Mouse (Mus musculus): Measurements from ENCODE around the gene C8g.

C8g gene

GRCm38 (mm10) chr2:25500576-25501405, 728 bp downstream of the C8g start, which contains the start of gene Fbxw5:
TSS of gene Fbxw5 (plus strand) at chr2:25500750.
- peak; percentile 79 for DNase-seq (ENCODE audit: low spot score)

GRCm38 (mm10) chr2:25500071-25500575, 1.4 kb downstream of the C8g start:
- DNase-seq (ENCODE audit: low spot score) = no peak

DNA sequence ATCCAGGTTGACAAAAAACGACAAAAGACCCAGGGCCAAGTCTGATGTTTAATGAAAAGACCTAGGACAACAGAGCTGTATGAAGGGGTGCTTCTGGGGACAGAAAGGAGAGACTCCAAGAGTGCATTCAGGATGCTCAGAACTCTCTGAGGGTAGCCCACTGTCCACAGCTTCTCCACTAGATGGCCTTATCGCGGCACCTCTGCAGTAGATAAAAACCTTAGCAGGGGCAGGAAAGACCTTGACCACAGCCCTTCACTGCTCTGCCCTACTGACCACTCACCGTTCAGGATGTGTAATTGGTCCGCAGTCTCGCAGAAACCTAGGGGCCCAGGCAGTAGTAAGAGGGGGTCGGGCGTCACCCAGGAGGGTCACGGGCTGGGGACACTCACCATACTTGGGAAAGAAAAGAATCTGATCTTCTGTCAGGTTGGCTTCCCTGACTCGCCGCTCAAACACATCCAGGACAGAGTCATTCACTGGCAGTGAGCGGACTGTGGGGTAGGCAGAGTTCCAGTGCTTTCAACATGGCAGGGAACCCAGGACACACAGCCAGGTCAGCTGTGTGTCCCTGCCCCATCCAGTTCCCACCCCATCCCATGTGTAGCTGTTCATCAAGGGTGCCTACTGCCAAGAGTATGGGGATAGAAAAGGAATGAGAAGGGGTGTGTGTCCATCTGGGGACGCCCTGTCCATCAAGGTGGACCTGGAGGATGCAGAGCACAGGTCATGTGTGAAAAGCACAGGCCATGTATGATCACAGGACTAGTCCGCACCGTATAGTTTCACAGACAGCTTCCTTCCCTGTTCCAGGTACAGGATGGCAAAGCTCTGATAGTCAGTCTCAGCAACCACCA, 2.7 kb downstream of the C8g start:
- no peak for DNase-seq (ENCODE audit: low spot score)

DNA sequence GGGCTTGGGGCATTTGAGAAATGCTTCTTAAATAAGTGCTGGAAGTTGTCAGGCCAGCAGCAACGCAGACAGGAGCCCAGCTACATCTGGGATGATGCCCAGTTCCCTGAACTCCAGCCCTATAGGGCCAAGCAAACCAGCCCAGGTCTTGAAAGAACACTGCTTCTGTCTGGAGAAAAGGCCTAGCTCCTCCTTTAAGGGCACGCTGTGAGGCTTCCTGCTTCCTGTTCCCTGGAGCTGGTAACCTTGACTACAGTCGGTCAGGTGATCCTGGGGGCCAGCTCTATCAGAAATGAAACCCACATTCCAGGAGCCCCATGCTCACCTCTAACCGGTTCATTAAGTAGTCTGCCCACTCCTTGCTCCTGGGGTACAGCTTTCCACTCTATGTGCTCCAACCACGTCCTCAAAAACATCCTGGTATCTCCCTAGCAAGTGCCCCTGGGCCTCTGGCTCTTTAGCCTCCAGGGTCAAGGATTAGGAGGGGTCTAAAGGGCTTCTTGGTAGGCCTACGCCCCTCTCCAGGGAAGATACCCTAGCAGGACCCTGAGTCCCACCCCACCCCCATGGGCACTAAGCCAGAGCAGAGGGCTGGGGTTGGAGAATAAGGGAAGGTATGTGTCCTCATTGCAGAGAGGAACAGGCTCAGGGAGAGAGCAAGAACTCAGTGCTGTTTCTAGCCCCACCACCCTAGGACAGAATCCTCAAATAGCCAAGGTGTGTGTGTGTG, 3.5 kb downstream of the C8g start:
- DNase-seq (ENCODE audit: low spot score) = no peak

- DNase-seq (ENCODE audit: low spot score) = no peak
These were observed 5.1 kb downstream of the C8g start for GRCm38 (mm10) chr2:25496462-25496861.

- no peak for DNase-seq (ENCODE audit: low spot score)
These were observed 8.0 kb downstream of the C8g start, which contains the start of gene Lcn12 for GRCm38 (mm10) chr2:25493476-25493961. TSS of gene Lcn12 (minus strand) at chr2:25493911.

DNA sequence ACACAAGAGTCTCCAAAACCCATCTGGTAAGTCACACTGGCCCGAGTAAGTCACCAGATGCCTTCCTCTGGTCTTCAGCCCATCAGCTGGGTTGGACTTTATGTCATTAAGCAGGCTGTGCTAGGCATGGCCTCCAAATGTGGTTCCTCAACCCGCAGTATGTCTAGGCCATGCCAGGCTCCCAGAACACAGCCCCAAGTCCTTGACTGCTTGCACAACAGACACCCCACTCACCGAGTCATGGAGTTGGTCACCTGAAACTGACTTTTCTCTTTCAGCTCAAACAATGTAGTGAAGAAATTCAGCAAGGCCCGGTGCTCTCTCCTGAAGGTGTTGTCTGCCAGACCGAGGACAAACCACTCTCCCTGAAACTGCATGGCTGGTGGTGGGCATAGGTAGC, 8.5 kb downstream of the C8g start:
- DNase-seq (ENCODE audit: low spot score) = no peak

DNA sequence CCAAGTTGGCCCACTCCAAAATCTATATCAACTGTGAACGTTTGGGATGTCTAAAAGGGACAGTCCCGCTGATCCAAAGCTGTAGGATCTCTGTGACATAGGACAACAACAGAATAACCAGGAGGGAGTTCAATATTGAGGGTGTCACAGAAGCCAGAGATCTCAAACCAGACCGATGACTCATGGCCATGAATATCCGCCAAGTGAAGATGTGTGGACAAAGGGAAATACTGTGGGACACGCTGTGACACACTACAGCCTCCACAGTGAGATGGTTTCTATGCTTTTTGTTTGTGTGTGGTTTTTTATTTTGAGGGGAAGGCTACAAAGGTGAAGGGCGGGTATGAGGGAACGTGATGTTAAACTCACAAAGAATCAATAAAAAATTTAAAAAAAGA, 12.8 kb downstream of the C8g start:
- no peak for DNase-seq (ENCODE audit: low spot score)

- no peak for DNase-seq (ENCODE audit: low spot score)
These were observed 13.4 kb downstream of the C8g start for GRCm38 (mm10) chr2:25487965-25488670.

- no peak for DNase-seq (ENCODE audit: low spot score)
These were observed 16.4 kb downstream of the C8g start for GRCm38 (mm10) chr2:25484901-25485647.

DNA sequence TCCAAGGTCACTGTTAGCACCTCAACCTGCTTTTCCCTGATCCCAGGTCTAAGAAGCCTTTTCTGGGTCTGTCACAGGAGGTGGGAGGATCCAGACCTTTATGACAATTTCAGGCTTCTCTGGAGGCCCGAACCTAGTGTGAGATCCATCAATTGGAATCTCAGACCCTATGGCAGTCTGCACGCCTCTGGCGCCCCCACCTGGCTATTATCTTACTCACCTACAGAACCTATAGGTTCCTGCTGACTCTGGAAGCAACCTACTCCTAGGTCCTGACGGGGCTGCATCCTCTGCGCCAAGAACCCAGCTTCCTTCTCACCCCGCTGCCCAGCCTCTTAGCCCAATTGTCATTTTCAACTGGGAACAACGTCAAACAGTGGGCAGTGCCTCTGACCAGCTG, 18.6 kb downstream of the C8g start:
- no peak for DNase-seq (ENCODE audit: low spot score)

GRCm38 (mm10) chr2:25480541-25480940, 21.0 kb downstream of the C8g start:
- no peak for DNase-seq (ENCODE audit: low spot score)

- no peak for DNase-seq (ENCODE audit: low spot score)
These were observed 21.8 kb downstream of the C8g start for GRCm38 (mm10) chr2:25479551-25480311.

DNA sequence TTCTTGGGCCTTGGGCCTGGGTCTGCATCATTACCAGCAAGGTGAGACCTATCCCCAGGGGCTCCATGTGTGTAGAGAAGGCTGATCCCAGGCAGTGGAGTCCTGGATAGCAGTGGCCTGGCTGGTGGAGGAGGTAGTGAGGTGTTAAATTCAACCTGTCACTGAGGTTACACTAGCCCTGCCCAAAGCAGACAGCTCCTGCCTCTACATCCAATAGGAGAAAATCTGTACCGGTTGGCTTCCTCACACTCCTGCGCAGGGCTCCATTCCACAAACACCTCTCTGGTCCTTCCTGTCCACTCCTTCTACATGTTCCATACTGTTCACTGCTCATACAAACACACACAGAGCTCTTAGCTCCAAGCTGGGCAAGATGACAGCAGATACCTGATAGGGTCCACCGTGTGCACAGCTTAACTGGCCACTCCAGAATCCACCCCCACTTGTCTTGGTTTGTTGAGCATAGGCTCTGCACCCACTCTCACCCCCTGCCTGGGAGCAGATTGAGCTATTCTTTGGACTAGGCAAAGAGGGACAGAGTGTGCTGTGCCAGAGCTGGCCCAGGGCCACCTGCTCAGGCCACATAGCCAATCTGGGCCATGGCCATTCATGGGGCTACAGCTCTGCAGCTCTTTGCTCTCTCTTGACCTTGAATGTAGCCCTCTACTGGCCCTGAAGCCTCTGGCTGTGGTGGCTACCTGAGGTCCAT, 23.4 kb downstream of the C8g start:
- DNase-seq (ENCODE audit: low spot score) = peak; percentile 51

GRCm38 (mm10) chr2:25477541-25477940, 24.0 kb downstream of the C8g start:
- no peak for DNase-seq (ENCODE audit: low spot score)

DNA sequence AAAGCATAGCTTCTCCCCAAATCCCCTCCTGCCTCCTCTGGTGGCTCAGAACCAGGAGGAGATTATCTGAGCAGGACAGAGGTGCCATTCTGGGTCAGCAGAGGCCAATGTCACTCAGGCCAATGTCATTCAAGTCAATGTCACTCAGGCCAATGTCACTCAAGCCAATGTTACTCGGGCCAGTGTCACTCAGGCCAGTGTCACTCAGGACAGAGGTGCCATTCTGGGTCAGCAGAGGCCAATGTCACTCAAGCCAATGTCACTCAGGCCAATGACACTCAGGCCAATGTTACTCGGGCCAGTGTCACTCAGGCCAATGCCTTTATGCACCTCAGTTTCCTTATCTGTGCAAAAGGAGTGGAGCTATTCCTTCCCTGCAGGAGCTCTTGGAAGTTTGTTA, 29.0 kb downstream of the C8g start:
- no peak for DNase-seq (ENCODE audit: low spot score)

- DNase-seq (ENCODE audit: low spot score) = no peak
These were observed 31.6 kb downstream of the C8g start, which contains the start of gene Ptgds for GRCm38 (mm10) chr2:25469969-25470368. TSS of gene Ptgds (minus strand) at chr2:25470046.

DNA sequence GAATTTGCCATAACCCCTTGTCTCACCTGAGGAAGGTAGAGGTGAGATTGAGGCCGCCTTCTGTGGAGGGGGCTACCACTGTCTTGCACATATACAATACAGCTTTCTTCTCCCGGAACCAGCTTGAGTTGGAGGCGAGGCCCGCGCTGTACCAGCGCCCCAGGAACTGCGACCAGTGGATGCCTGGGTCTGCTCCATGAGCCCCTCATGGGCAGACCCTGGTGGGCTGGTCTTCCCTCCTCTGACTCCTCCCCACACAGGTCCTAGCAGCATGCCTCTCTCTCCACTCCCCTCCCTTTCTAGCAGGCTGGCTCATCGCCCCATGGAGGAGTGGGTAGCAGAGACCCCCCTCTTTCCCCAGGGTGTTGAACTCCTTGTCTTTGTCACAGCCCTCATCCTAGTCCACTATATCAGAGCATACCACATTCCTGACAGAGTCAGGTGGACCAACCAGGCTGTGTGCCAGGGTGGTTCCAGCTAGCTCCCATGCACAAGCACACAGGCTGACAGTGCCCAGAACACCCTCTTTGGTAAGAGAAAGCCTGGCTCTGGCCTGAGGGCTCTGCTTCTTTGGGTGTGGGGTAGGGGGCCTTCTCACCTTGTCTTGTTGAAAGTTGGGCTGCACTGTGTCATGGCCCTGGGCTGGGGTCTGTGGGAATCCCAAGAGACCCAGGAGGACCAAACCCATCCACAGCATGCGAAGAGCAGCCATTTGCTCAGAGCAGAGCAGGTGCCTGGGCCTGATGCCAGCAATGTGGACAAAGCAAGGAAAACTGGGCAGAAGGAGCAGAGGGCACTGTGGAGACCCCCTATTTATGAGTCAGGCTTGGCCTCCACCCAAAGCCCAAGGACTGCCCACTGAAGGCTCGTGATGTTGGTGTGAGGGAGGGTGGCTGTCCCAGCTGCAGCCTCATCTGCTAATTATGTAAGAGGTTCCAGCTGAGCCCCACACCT, 32.3 kb downstream of the C8g start:
- DNase-seq (ENCODE audit: low spot score) = no peak

Measured in ovary, postnatal 36 days (tissue).